Mouse (Mus musculus): ENCODE measurements around the gene Tubb2a.

Tubb2a gene

DNA sequence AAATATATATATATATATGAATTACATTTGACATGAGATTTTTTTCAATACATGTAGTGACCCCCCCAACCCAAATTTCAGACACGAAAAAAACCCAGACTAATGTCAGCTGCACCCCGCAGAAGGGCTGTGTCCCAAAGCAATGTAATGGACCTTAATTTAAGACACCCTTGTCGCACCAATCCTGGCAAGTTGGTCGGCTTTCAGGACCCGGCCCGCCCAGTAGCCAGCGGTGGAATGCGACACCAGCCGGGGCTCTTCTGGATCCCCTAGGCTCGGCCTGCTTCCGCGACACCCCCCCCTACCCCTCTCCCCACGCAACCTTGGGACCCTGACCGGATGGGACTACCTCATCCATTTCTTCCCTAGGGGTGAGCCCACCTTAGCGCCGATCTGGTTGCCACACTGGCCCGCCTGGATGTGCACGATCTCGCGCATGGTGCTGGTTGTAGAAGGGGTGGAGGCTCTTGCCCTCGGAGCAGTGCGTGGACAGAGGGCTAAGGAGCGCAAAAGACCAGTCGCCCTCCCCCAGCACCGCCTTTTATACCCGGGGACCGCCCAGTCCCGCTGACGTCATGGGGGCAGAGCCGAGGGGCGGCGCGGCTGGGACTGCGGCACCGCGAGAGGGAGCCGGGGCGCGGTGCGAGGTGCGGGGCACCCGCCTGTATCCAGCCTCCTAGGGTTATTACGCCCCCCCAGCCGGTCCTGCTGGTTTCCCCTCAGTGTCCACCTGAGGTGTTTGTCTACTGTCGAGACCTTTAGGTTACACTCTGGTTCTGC is at the start of gene Tubb2a:
Tubb2a (minus strand) TSS at position 516 of the 780 bp plus-strand sequence.
- DNase-seq (ENCODE audit: low read depth), result peak; percentile 70

DNA sequence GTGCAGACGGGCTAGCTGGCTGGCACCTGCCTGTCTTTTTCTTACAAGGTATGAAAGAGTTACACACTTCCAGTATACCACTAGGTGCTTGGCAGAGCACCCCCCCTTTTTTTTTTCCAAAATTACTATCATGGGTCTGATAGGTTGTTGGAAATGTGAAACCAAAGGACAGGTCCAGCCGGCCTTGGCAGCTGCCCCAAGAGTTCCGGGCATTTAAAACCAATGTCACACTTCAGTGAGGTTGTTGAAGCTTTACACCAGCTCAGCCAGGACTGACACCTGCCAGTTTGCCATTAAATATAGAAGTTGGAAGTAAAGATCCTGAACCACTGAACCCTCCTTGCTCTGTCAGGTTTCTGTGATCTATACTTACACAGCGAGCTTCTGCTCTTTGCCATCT is 47.9 kb upstream of the Tubb2a start:
- no peak for DNase-seq (ENCODE audit: low read depth)

DNA sequence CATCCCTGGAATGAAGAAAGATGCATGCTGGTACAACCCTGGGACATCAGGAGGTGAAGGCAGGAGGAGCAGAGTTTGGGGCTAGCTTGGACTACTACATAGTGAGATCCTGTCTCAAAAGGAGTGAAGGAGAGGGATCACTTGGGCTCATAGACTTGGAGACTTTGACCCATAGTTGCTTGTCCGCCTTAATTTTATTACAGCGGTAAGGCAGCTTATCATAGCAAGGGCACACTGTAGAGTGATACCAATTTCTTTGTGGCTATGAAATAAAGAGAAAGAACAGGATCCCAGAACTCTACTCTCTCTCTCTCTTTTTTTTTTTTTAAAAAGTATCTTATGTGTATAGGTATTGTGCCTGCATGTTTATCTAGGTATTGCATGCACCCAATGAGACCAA is 42.7 kb upstream of the Tubb2a start:
- DNase-seq (ENCODE audit: low read depth), result no peak

DNA sequence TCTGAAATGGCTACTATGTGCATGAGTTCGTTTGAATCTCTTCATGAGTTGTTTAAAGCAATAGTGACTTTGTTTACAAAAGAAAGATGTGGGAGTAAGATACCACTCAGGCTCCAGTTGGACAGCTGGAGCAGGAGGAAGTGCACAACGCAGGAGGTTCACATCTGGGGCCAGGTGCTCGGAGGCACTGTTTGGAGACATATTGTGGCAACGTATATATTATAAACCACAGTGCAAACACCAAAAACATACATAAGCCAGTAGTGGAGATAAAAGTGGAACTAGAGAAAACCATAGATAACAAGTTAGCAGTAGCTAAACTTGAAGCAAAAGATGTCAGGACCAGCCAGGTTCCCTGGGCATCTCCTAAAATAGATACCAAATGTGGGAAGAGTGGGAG is 41.6 kb upstream of the Tubb2a start:
- no peak for DNase-seq (ENCODE audit: low read depth)

DNA sequence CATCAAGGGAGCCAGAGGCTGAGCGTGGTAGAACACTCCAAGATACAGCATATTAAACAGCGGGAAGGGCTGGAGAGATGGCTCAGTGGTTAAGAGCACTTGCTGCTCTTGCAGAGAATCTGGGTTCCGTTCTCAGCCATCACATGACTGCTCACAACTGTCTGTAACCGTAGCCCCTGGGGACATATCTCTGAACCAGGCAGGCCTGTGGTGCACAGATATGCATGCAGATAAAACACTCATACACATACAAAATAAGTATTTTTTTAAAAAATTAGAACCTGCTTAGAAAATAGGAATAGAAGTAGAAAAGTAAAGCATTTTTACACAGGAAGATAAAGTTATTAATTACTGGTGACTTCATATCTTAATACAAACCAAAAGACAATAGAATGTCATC is 41.0 kb upstream of the Tubb2a start:
- DNase-seq (ENCODE audit: low read depth), result peak; percentile 64

DNA sequence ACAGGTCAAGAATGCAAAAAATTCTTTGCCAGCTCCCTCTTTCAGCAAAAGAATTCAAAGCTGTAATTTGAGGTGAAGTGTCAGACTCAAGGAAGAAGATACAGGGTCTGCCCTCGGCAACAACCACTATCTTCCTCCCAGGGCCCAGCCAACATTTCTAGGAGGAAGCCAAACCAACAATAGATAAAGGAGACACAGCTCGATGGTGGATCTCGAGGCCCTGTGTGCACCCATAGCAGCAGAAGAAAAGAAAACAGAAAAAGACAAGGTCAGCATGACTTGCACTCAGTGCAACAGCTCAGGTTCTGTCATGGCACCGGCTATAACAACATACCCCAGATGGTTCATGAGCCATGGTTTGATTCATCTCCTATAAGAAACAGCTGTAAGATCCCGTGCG is 38.7 kb upstream of the Tubb2a start:
- no peak for DNase-seq (ENCODE audit: low read depth)

DNA sequence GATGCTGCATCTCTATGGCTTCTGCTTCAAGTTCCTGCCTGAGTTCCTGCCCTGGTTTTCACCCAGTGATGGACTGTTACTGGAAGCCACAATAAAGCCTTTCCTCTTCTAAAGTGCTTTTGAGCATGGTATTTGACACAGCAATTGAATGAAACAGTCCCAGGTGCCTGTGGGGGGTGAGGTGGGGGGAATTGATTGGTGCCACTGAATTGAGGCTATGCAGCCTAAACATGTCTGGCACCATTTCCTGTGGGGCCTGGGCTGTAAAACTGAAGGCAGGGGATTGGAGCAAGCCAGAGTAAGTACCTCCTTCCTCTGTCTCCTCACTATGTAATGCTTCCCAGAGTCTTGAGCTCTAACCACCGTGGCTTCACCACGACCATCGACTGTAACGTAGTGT is 36.8 kb upstream of the Tubb2a start:
- DNase-seq (ENCODE audit: low read depth), result no peak

DNA sequence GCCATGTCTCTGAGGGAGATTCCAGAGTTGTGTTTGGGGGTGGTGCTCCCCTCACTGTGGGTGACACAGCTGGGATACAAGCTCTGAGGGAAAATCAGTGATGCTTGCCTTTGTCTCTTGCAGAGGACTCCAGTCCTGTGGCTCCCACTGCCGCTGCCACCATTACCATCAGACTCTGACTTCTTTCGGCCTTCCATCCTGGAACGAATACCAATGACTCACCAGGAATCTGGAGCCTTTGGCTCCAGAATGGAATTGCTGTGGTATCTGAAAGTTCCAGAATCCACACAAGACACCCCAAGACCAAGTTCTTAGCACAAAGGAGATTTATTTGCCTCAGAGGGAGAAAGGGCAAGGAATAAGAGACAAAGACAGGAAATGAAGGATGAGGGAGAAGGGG is 35.3 kb upstream of the Tubb2a start:
- no peak for DNase-seq (ENCODE audit: low read depth)

DNA sequence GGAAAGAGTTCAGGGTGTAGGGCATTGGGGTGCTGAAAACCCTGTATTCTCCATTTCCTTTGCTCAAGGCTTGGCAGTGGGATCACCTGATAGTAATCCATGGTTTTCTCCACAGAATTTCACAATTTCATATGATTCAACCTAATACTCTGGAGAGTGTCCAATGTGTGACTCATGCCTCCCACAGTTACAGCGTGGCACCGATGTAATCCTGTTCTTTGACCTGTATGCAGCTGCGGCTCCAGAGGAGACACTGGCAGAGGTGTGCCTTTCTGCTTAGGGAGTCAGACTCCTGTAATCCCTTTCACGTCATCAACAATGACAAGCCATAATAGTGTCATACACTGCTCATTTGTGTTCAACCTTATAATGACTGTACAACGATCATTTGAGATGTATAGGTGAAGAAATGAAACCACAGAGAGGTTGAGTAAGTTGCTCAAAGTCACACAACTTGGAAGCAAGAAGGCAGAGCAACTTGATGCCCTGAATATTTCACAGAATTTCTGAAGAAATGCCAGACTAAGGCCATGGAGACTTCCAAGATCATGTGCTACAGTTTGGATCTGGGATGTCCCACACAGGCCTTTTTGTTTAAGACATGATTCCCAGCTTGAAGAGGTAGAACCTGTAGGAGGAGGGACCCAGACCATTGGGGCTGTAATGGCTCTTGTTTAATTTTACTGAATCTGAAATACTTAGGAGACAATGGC is 34.7 kb upstream of the Tubb2a start:
- DNase-seq (ENCODE audit: low read depth), result no peak

DNA sequence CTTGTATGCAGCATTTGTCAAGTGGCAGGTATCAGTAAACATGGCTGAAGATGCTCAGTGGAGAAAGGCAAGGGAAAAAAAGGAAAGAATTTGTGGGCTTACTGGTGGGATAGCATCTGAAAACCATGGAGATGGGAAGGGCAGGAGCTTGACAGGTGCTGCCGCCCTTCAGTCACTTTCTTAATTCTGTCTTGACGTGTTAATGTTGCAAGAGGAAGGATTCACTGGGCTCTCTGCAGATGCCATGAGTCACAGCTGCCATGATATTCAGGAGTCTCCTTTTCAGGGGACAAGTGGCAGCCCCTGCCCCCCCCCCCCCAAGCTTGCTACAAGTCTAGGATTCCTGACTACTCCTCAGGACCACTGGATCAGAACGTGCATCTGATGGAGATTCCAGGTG is 34.1 kb upstream of the Tubb2a start:
- DNase-seq (ENCODE audit: low read depth), result no peak

DNA sequence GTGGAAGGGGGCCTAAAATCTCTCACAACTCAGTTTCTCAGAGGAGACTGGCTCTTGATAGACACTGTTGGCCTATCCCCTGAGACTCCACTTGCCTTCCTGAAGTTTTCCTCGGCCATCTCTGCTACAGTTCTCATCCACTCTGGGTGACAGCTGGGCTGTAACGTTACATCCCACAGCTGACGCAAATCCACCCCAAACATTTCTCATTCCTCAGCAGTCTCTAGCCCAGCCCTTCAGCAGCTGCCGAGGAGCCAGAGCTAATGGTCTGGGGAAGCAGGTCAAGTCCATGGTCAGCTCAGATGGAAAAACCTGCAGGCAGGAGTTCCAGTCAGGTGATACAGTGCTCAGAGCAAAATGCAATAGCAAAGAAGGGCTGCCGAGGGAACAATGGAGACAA is 33.2 kb upstream of the Tubb2a start:
- DNase-seq (ENCODE audit: low read depth), result no peak

DNA sequence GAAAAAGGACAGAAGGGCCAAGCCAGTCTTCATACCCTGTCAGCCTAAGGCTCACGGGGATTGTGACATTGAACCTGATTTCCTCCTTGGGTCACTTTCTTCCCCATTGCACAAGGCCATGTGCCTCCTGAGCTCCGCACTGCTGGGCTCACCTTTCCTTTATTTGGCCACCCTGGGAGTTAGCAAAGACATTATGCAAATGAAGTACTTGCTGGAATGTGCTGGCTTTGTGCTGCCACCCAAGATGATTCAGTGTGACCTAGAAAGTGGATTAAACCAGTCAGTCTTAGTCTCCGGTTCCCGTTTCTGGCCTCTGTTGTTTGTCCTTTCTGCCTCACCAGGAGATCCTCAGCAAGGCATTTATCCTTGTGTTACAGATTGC is 31.9 kb upstream of the Tubb2a start:
- DNase-seq (ENCODE audit: low read depth), result no peak

DNA sequence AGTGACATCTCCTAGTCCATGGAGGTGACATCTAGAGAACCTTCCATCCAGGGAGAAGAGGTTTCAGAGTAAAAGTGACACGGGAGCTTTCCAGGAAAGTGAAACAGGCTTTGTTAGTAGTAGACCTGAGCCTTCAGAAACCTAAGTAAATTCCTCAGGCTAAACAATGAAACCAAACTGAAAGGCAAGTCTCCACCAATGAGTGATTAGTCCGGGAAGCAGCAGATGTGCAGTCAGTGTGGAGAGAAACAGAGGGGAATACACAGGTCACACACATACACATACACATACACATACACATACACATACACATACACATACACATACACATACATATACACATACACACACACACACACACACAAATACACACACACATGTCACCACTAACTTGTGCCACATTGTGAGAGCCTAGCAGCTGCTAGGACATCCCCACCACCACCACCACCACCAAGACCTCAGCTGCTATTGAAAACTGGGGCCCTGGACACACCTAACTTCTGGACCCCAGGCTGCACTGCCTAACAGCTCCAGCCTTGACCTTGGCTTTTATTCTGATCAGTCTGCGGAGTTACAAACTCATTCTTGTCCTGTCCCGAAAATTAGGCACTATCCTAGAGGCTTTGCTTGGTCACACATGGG is 31.3 kb upstream of the Tubb2a start:
- DNase-seq (ENCODE audit: low read depth), result no peak

DNA sequence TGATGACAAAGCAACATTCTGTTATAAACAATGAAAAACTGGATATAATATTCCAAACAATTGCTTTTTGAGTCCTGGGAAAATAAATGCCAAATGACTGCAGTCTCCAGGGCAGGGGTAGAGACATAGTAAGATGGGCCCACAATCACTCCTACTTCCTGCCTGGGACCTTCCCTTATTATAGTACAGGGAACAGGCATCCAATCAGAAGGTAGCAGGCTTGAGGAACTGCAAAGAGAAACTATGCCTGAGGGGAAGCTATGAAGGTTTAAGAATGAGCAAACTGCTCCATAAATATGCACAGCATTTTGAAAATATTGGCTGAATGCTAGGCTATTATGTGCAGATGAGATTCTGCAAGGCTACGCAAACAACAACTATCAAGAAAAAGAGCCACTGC is 29.2 kb upstream of the Tubb2a start:
- no peak for DNase-seq (ENCODE audit: low read depth)

DNA sequence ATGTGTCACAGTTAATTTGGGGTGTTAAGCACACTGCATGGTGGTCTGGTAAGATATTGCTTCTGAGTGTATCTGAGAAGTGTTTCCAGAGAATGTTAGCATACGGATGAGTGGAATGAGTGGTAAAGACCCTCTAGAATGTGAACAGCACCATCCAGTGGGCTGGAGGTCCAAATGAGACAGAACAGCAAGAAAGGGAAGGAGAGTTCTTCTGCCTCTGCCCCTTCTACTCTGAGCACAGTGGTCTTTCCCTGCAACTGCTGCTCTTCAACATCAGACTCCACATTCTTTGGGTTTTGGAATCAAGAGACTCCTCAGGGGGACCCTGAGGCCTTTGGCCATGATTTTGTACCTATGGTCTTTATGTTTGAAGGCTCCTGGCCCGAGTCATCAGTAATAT is 28.4 kb upstream of the Tubb2a start:
- DNase-seq (ENCODE audit: low read depth), result no peak

DNA sequence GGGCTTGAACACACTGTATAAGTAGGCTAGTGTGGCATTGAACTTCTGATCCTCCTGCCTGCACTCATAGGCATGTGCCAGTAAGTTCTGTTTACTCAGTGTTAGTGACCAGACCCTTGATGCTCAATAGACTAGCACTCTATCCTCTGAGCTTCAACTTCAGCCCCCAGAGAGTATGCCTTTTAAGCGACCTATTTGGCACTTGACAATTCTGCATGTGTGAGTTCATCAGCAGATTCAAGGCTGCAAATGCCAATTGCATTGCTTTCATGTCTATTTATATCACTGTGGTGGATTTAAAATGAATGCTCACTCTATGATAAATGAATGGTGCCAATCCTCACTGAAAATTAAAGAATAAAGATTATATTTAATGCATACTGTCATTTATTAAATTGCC is 27.6 kb upstream of the Tubb2a start:
- no peak for DNase-seq (ENCODE audit: low read depth)

DNA sequence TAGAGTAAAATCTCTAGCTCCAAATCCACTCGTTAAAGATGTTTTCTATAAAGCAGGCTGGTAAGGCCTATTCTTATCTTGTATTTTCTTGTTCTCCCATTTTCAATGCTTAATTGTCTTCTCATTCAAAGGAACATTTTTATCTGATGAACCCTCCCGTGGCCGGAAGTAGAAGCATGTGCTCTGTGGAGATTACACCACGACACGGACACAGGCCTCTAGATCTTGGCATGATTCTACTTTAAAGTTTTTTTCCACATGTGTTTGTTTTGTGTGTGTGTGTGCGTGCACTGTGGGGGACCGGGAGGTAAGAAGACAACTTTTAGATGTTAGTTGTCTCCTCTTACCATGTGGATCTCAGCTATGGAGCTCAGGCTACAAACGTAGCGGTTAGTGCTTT is 24.1 kb upstream of the Tubb2a start:
- no peak for DNase-seq (ENCODE audit: low read depth)

DNA sequence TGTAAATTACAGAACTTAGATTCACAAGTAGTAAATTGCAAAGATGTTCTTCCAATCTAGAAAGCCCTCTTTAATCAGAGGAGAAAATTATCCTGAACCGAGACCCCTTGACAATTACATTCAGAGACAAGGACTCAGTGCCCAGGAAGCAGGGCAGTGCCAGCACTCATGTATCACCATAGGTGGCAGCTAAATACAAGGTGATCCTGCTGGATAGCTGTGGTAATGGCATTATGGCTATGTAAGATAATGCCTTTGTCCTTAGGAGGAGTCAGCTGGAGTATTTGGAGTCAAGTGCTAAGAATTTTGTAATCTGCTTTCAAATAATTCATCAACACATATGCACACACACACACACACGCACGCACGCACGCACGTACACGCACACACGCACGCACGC is 23.4 kb upstream of the Tubb2a start:
- DNase-seq (ENCODE audit: low read depth), result no peak

DNA sequence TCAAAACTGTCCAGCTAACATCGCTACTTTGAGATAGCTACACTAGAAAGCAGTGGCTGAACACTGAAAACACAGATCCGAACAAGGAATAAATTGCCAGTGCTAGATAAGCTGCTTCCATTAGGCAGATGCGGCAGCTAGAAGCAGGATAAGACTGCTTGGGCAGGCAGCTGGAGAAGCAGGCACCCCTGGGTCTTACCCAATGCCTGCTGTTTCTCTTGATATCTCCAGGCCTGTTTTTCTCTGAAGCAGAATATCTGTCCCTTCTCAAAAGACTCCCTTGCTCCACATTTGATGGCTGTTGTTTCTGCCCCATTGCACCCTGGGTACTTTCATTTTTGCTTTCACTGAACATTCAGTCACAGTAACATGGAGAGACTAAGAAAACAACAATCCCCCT is 22.9 kb upstream of the Tubb2a start:
- peak; percentile 63 for DNase-seq (ENCODE audit: low read depth)

DNA sequence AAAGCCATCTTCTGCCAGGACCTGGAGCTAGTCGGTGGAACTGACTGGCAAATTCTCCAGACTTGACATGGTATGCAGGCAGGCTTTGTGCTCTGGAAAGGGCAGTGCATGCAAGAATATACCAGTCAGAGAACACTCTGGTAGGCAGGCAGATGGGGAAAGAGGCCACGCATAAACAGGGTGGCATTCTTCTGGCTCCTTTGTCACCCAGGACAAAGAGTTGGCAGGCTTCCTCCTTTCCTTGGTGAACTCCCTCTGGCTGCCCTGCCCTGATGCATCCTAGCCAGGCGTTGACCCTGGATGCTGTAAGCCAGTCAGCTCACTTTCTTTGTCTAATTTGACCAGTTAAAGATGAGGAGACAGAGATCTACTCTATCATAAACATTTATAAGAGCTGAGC is 19.3 kb upstream of the Tubb2a start:
- no peak for DNase-seq (ENCODE audit: low read depth)

DNA sequence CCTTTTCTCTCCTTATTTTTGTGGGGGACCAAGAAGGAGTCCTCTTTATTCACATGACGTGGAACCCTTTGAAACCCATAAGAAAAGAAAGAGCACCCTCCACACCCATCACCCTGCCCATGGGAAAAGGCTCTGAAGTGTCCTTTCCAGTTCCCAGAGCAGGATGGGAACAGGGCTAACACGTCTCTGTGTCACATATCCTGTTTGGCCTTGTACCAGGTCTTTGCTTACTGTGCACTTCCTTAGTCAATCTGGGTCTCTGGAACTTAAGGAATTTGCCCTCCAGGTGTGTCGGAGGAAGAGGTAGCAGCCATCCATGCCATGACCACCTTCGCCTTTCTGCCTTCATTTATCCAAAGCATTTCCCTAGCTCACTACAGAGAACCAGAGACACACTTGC is 18.6 kb upstream of the Tubb2a start:
- DNase-seq (ENCODE audit: low read depth), result no peak

DNA sequence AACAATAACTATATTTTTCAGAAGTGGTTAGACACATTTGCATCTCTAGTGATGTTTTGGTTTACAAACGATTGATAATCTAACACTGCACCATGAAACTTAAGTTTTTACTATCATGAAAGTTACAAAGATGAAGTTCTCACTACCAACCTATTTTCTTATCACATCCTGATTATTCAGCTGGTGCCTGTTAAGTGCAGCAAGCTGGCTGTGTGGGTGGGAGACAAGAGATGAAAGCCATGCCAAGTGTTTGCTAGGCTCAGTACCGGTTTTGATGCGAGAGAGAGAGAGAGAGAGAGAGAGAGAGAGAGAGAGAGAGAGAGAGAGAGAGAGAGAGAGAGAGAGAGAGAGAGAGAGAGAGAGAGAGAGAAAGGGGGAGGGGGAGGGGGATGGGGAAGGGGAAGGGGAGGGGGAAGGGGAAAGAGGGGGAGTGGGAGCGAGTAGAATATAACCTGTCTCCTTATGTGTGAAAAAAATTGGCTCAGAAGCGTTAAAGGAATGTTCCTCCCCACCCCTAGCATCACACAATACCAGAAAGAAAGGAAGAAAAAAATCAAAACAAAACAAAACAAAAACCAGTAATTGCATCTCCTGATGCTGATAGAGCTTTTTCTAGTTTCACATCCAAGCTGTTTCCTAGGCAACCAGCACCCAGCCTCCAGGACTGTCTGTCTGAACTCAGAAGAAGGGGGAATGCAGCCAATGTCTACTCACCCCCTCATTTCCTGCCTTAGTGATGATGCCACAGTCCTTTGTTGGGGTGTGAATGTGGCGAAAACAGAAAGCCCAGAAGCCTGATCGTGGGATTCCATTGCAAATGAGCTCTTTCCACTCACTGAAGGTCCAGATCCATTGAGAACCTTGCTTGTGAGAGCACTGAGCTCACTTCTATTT is 18.0 kb upstream of the Tubb2a start:
- DNase-seq (ENCODE audit: low read depth), result no peak

Measured in c-Kit-positive CD71-positive TER-119-negative erythroid progenitor cells, embryonic 14.5 days (primary cell).